Mouse (Mus musculus) brain, embryonic 14.5 days (tissue): Measurements from ENCODE around the gene Ror2. TPM values are rescaled to one million over a fixed set of nuclear protein-coding genes. Genes with fewer than 3 reads are reported as not detected.

Source experiments
- DNase-seq: peaks from one replicate; pipeline ENCODE4 v3.0.0-alpha.2; 2011; ENCODE audit warnings: low read depth
- CTCF ChIP-seq: fragments of 200-500 bp; IDR thresholded peaks from 2 replicates; pipeline ENCODE4 v1.5.1; 2012; ENCODE audit warnings: inconsistent platforms, mild to moderate bottlenecking, moderate library complexity, borderline replicate concordance; ENCODE audit not compliant: insufficient read depth, insufficient read length; ENCODE audit errors: extremely low read depth
- POLR2A ChIP-seq: fragments of 200-500 bp; IDR thresholded peaks from 2 replicates; pipeline ENCODE4 v1.6.1; 2012; ENCODE audit warnings: mild to moderate bottlenecking, inconsistent platforms, borderline replicate concordance; ENCODE audit not compliant: poor library complexity, insufficient read depth, insufficient read length, severe bottlenecking; ENCODE audit errors: extremely low read depth
- polyA plus RNA-seq: library from polyadenylated mRNA; depleted of rRNA; stranded (reverse); fragments of >200 nt; gene quantifications from 2 replicates; pipeline ENCODE4 v1.2.3, GENCODE M21; 2012

The Ror2 gene
- polyA plus RNA-seq, 1 experiment: 7.4 TPM

DNA sequence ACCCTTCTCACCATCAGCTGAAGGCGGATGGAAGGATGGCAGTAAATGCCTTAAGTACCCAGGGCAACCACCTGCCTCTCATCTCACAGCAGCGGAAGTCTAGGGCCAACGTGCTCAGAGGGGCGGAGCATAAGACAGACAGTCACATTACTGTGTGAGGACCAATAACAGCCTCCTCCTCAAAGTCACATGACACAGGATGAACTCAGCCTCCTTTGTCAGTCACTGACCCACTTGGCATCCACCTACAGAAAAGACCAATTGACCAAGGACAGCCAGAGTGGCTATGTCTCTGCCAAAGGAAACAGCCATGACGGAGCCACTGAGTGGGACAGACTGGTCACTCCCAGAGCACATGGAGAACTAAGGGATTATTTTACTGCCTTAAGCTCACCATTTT, 160.3 kb downstream of the Ror2 start:
- TF ChIP-seq POLR2A (no peak), CTCF (no peak)
- DNase-seq: no peak

DNA sequence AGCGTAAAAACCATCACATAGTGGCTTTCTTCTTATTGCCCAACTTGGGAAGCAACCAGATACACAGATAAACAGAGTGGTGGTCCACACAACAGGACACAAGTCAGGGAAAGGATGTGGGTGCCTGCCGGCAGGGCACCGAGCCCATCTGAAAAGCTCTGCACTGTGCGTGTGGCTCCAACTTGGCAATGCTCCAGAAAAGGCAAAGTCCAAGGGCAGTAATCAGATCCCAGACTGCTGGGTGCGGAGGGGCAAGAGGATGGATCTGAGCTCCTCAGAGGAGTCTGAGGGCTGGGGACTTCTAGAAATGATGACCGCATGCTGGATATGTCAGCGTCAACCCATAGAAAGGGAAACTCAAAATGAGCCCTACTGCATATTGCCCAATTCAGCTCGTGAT, 163.8 kb downstream of the Ror2 start:
- TF ChIP-seq CTCF (no peak), POLR2A (no peak)
- DNase-seq: no peak

DNA sequence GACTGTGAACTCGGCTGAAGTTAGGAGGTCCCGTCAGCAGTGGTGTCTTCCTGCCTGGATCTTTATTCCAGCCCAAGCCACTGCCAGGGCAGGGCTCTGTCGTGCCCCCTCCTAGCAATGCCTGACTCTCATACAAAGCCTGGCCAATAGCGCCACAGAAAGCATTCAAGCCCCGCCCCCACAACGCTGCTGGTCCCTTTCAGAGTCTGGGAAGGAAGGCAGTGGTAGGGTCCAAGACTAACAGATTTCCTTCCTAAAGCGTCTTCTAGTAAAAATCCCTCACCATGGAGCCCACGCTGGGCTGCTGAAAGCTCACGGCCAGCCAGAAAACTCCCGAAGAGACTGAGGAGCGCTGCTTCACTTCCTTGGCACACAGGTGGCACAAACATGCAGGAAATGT, 165.0 kb downstream of the Ror2 start:
- peak; percentile 73 for DNase-seq
- TF ChIP-seq POLR2A: no peak
- TF ChIP-seq CTCF: no peak

DNA sequence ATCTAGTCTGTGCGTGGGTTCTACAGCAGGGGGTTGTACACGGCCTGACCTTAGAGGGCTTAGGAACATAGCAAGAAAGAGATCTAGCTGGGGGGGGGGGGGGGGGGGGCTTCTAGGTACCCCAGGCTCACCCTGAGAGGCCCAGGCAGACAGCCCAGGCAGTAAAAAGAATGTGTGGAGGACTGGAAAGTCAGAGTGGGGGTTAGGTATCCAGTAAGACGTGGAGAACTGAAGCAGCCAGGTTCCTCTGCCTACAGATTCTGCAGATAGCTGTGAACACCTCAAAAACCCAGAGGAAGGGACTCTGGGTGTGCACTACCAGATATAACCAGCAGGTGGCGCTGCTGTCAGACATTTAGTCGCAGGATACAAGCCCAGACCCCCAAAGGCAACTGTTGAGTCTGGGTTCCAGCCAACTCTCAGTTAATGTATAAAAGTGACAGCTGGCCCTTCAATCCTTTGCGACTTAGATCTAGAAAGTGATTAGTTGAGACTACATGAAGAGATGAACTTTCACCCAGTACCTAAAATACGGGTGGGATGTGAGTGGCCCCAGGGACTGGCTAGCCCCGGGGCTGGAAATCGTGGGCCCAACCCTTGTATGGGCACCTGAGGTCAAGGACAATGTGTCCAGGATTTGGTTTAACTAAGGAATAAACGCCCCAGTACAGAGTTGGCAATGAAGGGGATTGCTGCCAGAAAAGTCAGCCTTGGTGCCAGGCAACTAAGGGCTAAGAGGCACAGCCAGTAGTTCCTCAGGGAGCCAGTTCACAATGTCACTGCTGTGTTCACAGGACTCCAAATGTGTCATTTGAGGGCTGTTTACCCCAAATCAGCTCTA, 166.1 kb downstream of the Ror2 start:
- peak; percentile 94 for DNase-seq
- peak; percentile 95 for TF ChIP-seq CTCF
- no peak for TF ChIP-seq POLR2A

DNA sequence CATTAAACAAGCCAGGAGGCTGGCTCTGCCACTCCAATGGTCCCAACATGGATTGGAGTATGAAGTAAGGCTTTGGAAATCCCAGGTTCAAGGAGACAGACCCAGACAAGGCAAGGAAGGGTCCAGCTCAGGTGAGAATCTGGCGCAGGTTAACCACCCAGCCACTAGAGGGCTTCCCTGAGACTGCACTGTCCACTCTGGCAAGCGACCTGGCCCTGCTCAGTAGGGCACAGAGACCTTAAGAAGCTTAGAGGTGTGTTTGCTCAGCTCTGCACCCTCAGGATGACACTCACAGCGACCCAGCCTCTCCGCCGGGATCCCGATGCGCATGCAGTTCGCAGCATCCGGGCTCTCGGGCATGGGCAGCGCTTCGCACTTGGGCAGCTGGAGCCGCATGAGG, 167.5 kb downstream of the Ror2 start:
- TF ChIP-seq CTCF (peak; percentile 45; the same call in 1 of the 2 replicates), POLR2A (no peak)
- no peak for DNase-seq

DNA sequence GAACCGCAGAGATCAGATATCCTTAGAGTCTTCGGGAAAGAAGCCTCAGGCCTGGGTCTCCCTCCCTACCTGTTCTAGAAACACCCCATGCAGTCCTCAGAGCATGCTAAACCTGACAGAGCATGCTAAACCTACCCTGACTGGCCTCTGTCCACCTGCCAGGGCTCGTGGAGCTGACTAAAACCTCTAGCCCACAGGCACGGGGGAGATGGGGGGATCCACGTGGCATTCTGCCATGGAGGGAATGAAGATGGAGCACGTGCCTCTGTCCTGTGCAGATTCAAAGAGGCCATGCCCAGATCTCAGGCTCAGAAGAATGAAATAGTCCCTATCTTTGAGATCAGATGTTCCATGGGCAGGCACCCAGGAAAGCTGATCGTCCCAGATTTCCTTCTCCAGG, 168.0 kb downstream of the Ror2 start:
- TF ChIP-seq CTCF (no peak), POLR2A (no peak)
- DNase-seq: no peak

DNA sequence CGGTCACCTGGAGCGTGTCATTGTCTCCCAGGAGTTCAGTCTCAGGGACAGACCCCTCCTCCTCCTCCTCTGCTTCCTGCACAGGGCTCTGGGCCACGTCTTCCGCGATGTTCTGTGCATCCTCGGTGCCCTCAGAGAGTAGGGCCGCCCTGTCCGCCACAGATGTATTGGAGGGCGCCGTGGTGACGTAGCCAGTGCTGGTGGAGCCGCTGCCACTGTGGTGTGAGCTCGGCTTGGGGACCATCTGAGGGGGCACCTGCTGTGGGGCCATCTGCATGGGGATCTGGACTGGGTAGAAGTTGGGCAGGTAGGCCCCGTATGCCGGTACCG, 175.7 kb downstream of the Ror2 start:
- DNase-seq: no peak
- TF ChIP-seq CTCF: no peak
- no peak for TF ChIP-seq POLR2A

DNA sequence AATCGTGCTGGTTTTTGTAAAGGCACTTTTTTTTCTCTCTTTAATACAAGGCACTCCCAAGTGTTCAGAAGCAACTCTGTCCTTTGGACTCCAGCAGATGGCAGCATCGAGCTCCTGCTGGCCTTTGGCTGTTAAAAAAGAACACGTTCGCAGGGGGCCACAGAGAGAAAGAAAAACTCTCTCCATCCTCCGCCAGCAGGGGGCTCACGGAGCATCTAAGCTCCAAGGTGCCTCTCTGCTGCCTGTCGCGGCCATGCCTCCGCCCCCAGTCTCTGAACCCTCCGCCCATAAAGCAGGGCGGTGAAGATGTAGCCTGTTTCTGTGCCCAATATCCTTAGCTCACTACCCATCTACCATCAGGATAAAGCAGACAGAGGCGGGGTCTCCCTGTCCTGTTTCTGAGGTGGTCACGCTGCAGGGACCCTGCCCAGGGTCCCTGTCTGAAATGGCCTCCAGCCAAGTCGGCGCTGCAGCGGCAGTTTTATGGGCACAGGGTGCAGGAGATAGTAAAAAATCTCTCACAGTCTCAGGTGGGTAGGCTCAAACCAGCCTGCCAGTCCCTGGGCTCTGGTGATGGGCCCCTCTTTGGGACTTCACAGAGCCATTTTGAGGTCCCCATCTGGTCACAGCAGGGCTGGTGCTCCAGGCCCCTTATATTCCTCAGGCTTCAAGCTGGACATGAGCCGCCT, 176.2 kb downstream of the Ror2 start:
- TF ChIP-seq CTCF: peak; percentile 99
- no peak for TF ChIP-seq POLR2A
- peak; percentile 98 for DNase-seq

DNA sequence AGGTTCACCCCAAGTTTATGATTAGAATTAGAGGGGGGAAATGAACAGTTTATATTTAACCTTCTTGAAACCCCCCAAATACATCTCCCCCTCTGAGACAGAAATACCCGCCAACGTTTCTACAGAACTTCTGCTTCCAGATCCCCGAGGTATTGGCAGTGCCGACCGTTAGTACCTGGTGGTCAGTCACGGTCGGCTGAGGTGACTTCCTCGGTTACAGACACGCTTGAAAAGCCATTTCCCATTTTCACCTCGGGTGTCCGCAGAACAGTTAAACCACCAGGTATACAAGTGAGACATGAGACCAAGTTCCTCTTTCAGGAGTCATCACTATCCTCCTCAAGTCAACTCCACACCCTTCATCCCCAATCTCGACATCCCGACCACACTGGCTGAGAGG, 179.2 kb downstream of the Ror2 start:
- TF ChIP-seq CTCF (no peak), POLR2A (no peak)
- no peak for DNase-seq

DNA sequence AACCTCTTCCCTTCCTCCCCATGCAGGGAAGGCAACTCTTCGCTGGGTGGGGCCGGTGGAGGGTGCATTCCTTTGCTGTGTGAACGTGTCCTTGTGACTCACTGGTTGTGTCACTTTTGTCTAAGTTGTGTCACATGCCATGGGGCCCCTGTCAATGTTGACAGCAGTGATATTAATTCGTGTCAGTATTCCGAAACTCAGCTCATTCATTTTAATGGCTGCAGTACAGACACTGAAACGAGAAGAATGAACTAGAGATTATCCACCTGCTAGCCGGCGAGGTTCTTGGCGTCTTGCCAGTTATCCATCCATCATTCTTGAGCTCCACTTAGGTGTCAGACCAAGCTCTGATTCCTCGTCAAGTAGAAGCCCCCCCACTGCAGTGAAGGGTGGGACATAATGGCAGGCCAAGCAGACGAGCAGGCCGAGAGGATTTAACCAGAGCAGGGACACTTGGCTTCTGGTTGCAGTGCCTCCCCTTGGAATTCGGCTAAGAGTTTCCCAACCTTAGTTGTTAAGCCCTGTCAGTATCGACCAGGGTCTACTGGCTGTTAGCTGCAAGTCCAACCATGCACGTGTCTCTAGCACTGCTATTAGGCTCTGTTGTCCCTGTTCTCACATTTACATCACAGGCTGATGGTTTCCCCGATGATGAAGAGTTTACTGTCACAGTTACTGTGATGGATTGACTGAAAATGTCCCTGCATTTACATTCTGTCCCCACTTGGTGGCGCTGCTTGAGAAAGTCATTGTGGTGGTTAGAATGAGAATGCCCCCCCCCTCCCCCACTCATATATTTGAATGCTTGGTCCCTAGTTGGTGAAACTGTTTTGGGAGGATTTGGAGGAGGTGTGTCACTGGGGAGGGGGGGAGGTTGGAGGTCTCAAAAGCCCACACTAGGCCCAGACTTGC, 185.9 kb downstream of the Ror2 start:
- DNase-seq: peak; percentile 93
- TF ChIP-seq POLR2A (no peak), CTCF (peak; percentile 45; the same call in 1 of the 2 replicates)

DNA sequence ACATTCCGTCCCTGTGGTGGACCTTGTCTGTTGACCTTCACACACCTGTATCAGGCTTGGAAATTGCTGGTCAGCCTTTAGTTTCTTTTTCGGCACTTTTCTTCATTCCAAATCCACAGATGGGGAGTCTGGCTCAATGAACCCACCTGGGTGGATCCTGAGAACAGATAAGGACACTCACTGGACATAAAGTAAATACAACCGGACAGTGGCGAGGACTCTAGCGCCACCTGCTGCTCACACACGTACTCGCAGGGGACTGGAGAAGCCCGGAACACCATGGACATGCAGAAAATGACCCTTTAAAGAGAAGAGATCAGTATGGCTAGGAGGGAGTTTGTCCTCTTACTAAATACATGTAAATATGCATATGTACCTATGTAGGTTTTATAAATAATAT, 189.3 kb downstream of the Ror2 start:
- TF ChIP-seq POLR2A (no peak), CTCF (peak; percentile 95)
- DNase-seq: peak; percentile 73
